Mouse (Mus musculus) forebrain, embryonic 14.5 days (tissue): Measurements from ENCODE around the gene Nucb1. TPM values are rescaled to one million over a fixed set of nuclear protein-coding genes. Genes with fewer than 3 reads are reported as not detected.
"Not testable (repeated sequence)": the region's sequence is repeated elsewhere in the genome, so short reads cannot be mapped to it uniquely, and the experiment has no call there.

ENCODE experiments used
- ATAC-seq: fragments of 200-750 bp; cut with Nextera tagmentation; 2 replicates; pipeline ENCODE4 v1.8.0; 2017; ENCODE audit warnings: mild to moderate bottlenecking, moderate library complexity
- DNase-seq: peaks from one replicate; pipeline ENCODE4 v3.0.0-alpha.2; 2015; ENCODE audit warnings: low spot score
- H3K27ac ChIP-seq: fragments of 300-500 bp; sonication (generic); 2 replicates; pipeline ENCODE4 v1.5.1; 2014; ENCODE audit warnings: low read depth, mild to moderate bottlenecking, control low read depth, low read length, moderate library complexity
- H3K27me3 ChIP-seq: fragments of 300-500 bp; sonication (generic); replicated peaks from 2 replicates; pipeline ENCODE4 v1.6.1; 2014; ENCODE audit warnings: low read length, control low read depth, mixed read lengths; ENCODE audit not compliant: control insufficient read depth, insufficient read depth
- H3K36me3 ChIP-seq: fragments of 300-500 bp; sonication (generic); 2 replicates; pipeline ENCODE4 v1.6.1; 2014; ENCODE audit warnings: low read length, control low read depth; ENCODE audit not compliant: control insufficient read depth, insufficient read depth
- H3K4me1 ChIP-seq: fragments of 300-500 bp; sonication (generic); 2 replicates; pipeline ENCODE4 v1.6.1; 2014; ENCODE audit warnings: antibody characterized with exemption, low read length, control low read depth; ENCODE audit not compliant: control insufficient read depth, insufficient read depth
- H3K4me2 ChIP-seq: fragments of 300-500 bp; sonication (generic); 2 replicates; pipeline ENCODE4 v1.6.1; 2014; ENCODE audit warnings: mild to moderate bottlenecking, control low read depth, low read length
- H3K4me3 ChIP-seq: fragments of 300-500 bp; sonication (generic); 2 replicates; pipeline ENCODE4 v1.5.1; 2014; ENCODE audit warnings: low read depth, low read length, control low read depth
- H3K9ac ChIP-seq: fragments of 300-500 bp; sonication (generic); 2 replicates; pipeline ENCODE4 v1.6.1; 2014; ENCODE audit warnings: mild to moderate bottlenecking, low read length, control low read depth, moderate library complexity
- H3K9me3 ChIP-seq: fragments of 300-500 bp; sonication (generic); replicated peaks from 2 replicates; pipeline ENCODE4 v1.6.1; 2016; ENCODE audit warnings: low read length, control low read depth, mixed read lengths; ENCODE audit not compliant: control insufficient read depth
- WGBS: fragments of 180-500 bp; shearing (Covaris S2); extraction: QIAGEN DNeasy Blood & Tissue Kit; methylation state at CpG from one replicate; pipeline ENCODE4 v1.1.7; 2014; 5-methylcytosine and 5-hydroxymethylcytosine counted together
- polyA plus RNA-seq: library from polyadenylated mRNA; unstranded; fragments of >200 nt; fragmentation: Nextera tagmentation; extraction: Ambion mirVana; gene quantifications from 2 replicates; pipeline ENCODE4 v1.2.1, GENCODE M21; 2014

Gene Nucb1
- polyA plus RNA-seq, 1 experiment from 2014 or later, result 69.0 TPM

DNA sequence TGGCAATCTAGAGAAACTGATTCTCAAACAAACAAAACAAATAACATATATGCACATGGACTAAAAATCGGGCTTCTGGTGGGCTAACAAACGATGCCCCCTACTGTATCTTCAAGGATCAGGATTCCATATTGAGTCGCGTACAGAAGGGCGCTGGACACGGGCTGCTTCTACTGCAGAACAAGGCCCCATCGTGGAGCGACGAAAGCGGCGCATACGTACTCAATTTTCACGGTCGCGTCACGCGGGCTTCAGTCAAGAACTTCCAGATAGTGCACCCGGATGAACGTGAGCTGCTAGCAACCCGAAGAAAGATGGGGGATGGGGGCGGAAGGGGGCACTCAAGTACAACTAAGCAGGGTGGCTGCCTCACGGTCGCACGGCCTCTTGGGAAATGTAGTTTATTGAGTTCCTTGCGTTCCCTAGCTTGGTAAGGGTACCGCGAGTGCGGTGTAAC lies 11.6 kb upstream of the Nucb1 start:
- H3K27me3 ChIP-seq, result no peaks in the 10 kb centered on the region
- peak overlapping the region; percentile 77 for H3K27ac ChIP-seq
- DNase-seq (peak; percentile 98), ATAC-seq (peak; percentile 88)
- under 1% methylated on average over 28 of the region's 28 CpGs for WGBS
- peak overlapping the region; percentile 49 for H3K4me2 ChIP-seq
- peaks cover 6% of the 10 kb centered on the region for H3K4me1 ChIP-seq
- H3K4me3 ChIP-seq, result peak overlapping the region; percentile 43
- H3K9ac ChIP-seq, result peak overlapping the region; percentile 66
- H3K36me3 ChIP-seq, result no peaks in the 10 kb centered on the region
- H3K9me3 ChIP-seq, result no peaks in the 10 kb centered on the region

DNA sequence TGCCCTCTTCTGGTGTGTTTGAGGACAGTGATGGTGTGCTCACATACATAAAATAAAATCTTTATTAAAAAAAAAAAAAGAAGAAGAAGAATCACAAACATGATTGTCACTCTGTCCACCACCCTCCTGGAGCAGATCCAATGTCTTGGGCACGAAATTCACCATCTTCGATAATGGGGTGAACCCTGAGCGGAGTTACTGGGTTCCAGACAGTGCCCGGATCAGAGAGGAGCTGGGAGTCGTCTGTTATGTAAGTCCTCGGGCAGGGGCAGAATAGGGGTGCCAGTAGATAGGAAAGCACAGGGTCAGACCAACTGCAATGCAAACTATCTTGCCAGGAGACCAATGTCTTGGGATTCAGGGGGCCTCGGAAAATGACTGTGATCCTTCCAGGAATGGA lies 10.4 kb upstream of the Nucb1 start:
- Histone ChIP-seq H3K9ac (no peak overlapping the region), H3K36me3 (no peaks in the 10 kb centered on the region), H3K27me3 (no peaks in the 10 kb centered on the region), H3K4me3 (no peak overlapping the region), H3K4me2 (no peak overlapping the region), H3K9me3 (no peaks in the 10 kb centered on the region), H3K4me1 (peaks cover 6% of the 10 kb centered on the region), H3K27ac (no peak overlapping the region)
- 95% methylated on average over 7 of the region's 7 CpGs for WGBS
- ATAC-seq, result no peak
- no peak for DNase-seq

DNA sequence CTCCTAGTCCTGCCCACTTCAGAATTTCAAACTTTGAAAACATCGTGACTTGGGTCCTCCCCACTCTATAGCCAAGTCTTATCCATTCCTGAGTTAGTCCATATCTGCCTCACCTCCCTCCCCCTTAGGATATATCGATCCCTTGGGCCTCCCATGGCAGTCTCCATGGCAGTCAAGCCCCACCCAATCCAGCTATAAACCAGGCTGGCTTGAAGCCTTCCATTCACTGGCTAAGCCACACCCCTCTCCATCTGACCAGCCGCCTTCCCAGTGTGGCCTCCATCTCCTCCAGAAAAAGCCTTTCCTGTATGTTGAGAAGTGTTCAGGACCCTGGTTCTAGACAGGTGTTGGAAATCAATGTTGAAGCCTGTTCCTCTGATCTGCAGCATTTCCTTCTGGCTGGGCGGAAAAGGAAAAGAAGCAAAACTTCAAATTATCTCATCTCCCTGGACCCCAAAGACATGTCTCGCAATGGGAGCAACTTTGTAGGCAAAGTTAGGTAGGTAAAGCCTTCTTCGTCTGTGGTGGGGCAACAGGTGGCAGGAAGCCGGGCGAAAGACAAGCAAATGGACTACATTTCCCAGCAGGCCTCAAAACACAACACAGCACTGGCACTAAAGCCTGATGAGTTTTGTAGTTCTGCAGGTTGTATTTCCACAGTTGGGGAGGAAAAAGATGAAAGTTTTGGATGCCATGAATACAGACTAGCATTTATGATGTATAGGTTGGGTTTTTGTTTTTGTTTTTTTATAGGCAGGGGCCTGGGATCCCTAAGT lies 9.3 kb upstream of the Nucb1 start:
- no peaks in the 10 kb centered on the region for H3K4me1 ChIP-seq
- no peak overlapping the region for H3K27ac ChIP-seq

GRCm38 (mm10) chr7:45518618-45519017 lies 8.4 kb upstream of the Nucb1 start:
- Histone ChIP-seq H3K27ac (no peak overlapping the region), H3K4me1 (no peaks in the 10 kb centered on the region), H3K9ac (no peak overlapping the region), H3K36me3 (no peaks in the 10 kb centered on the region), H3K9me3 (no peaks in the 10 kb centered on the region), H3K4me3 (no peak overlapping the region), H3K4me2 (no peak overlapping the region), H3K27me3 (no peaks in the 10 kb centered on the region)
- ATAC-seq (no peak), DNase-seq (no peak)
- WGBS, result 91% methylated on average over 16 of the region's 16 CpGs

More for the DNA sequence above, 9.3 kb upstream of the Nucb1 start:
- WGBS, result 79% methylated on average over 8 of the region's 8 CpGs
- Histone ChIP-seq H3K27me3 (no peaks in the 10 kb centered on the region), H3K4me2 (no peak overlapping the region), H3K36me3 (no peaks in the 10 kb centered on the region), H3K4me3 (no peak overlapping the region), H3K9ac (no peak overlapping the region), H3K9me3 (no peaks in the 10 kb centered on the region)
- DNase-seq (no peak), ATAC-seq (no peak)

DNA sequence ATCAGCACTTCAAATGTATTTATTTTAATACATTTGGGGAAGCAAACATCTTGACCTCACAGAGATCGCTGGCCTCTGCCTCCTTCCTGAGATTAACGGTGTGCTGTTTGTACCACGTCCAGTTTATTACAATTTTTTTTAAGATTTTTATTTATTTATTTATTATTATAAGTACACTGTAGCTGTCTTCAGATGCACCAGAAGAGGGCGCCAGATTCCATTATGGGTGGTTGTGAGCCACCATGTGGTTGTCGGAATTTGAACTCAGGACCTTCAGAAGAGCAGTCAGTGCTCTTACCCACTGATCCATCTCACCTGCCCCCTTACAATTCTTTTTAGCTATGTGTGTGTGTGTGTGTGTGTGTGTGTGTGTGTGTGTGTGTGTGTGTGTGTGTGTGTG lies 6.6 kb upstream of the Nucb1 start:
- H3K27me3 ChIP-seq, H3K9ac ChIP-seq, DNase-seq, H3K4me1 ChIP-seq, H3K36me3 ChIP-seq, H3K4me2 ChIP-seq, ATAC-seq, H3K4me3 ChIP-seq, H3K9me3 ChIP-seq, H3K27ac ChIP-seq: not testable (repeated sequence)
- WGBS, result 73% methylated on average over 5 of the region's 5 CpGs

- H3K36me3 ChIP-seq, result no peaks in the 10 kb centered on the region
- no peak overlapping the region for H3K9ac ChIP-seq
- WGBS, result 42% methylated on average over 16 of the region's 16 CpGs
- DNase-seq (no peak), ATAC-seq (no peak)
- H3K4me3 ChIP-seq, result no peak overlapping the region
- no peaks in the 10 kb centered on the region for H3K27me3 ChIP-seq
- no peak overlapping the region for H3K27ac ChIP-seq
- no peaks in the 10 kb centered on the region for H3K9me3 ChIP-seq
- H3K4me1 ChIP-seq, result no peaks in the 10 kb centered on the region
- H3K4me2 ChIP-seq, result no peak overlapping the region
Measured at GRCm38 (mm10) chr7:45515436-45515835, 5.2 kb upstream of the Nucb1 start.

- Histone ChIP-seq H3K27ac (no peak overlapping the region), H3K4me3 (no peak overlapping the region), H3K27me3 (no peaks in the 10 kb centered on the region), H3K4me2 (no peak overlapping the region), H3K9ac (no peak overlapping the region), H3K36me3 (no peaks in the 10 kb centered on the region), H3K9me3 (no peaks in the 10 kb centered on the region), H3K4me1 (peaks cover 3% of the 10 kb centered on the region)
- ATAC-seq, result no peak
- WGBS, result 83% methylated on average over 7 of the region's 7 CpGs
- no peak for DNase-seq
Measured at GRCm38 (mm10) chr7:45514411-45514810, 4.2 kb upstream of the Nucb1 start.

DNA sequence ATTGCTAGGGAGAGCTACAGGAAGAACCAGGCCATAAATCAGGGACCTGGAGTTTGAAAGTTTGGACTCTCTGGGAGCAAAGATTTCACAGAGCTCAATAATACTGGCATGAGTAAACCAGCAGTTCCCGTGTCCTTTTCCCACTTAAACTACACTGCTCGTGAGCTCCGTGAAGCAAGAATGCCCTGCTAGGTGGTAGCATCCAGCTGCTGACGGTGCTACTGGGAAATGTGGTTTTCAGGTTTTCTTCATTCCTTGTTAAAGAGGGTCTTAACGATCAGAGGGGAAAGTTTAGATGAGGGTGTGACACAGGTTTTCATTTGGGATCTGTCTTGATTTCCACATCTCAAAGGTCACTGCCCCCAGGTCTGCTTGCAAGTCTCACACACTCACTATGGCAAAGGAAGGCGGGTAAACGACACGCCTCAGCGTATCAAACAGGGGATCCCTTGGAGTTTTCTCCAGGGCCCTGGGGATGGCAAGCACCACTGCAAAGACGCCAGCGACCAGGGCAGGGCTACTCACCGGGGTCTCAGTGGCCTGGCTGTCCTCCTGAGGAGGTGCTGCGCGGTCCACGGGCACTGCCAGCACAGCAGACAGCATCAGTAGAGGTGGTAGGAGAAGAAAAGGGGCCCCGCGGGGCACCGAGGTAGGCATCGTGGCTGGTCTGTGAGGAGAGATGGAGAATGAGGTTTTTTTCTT lies 874 bp downstream of the Nucb1 start:
- Histone ChIP-seq H3K9me3 (no peaks in the 10 kb centered on the region), H3K27ac (no peak overlapping the region), H3K4me2 (peak overlapping the region; percentile 81), H3K4me1 (peaks cover 9% of the 10 kb centered on the region), H3K36me3 (peaks cover 7% of the 10 kb centered on the region; the same call in 1 of the 2 replicates), H3K9ac (peak overlapping the region; percentile 79), H3K27me3 (no peaks in the 10 kb centered on the region), H3K4me3 (peak overlapping the region; percentile 57)
- 39% methylated on average over 19 of the region's 19 CpGs for WGBS
- ATAC-seq, result peak; percentile 21; the same call in 1 of the 2 replicates
- no peak for DNase-seq

DNA sequence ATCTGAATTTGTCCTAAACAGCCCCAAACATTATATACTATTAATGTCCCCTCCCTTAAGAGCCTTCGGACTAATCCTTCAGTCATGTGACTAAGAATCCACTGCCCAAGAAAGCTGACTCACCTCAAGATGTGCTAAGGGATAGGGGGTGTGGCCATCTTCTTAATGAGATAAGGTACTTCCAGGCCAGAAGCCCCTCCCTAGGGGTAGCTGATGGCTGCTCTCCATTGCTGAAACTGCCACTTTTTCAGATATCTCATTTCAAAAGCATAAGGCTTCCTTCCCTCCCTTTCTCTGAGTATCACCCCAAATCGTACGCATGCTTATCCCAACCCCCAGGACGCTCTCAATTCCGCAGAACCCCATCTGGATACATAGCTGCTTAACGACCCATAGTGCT lies 1.6 kb downstream of the Nucb1 start:
- H3K36me3 ChIP-seq, result peaks cover 7% of the 10 kb centered on the region; the same call in 1 of the 2 replicates
- WGBS, result 85% methylated on average over 6 of the region's 6 CpGs
- ATAC-seq, result no peak
- H3K9me3 ChIP-seq, result no peaks in the 10 kb centered on the region
- no peak overlapping the region for H3K4me3 ChIP-seq
- no peak for DNase-seq
- H3K9ac ChIP-seq, result no peak overlapping the region
- H3K27ac ChIP-seq, result no peak overlapping the region
- no peak overlapping the region for H3K4me2 ChIP-seq
- no peaks in the 10 kb centered on the region for H3K27me3 ChIP-seq
- peaks cover 9% of the 10 kb centered on the region for H3K4me1 ChIP-seq
